Mouse (Mus musculus) liver, postnatal 0 days (tissue): ENCODE data around the gene Trpm4.

Experiments
- CTCF ChIP-seq: sonication (generic); IDR thresholded peaks from 2 replicates; pipeline ENCODE4 v1.5.1; 2016; ENCODE audit warnings: antibody characterized with exemption, low read depth
- EP300 ChIP-seq: IDR thresholded peaks from 2 replicates; pipeline ENCODE4 v1.6.1; 2016; ENCODE audit warnings: antibody characterized with exemption, low read depth, mild to moderate bottlenecking

- no peak for TF ChIP-seq CTCF
- TF ChIP-seq EP300, result no peak
Observed at GRCm38 (mm10) chr7:45286486-45286885, 47.1 kb downstream of the Trpm4 start.
